Mouse (Mus musculus) CD8-positive naive resting alpha-beta T cell, adult 2 months (primary cell): ENCODE measurements at regions not wholly inside any gene's neighbourhood (a gene's known extent, or its start where the extent isn't known, plus 50 kb on each side); places are given as distances from the start of the nearest gene placed in this dataset.
A peak's percentile ranks its signal among the peaks of the same experiment; 100 is the strongest.

Experiments used
- DNase-seq, 2 experiments: peaks; one replicate each; pipeline ENCODE4 v3.0.0; 2022; ENCODE audit warnings: low read depth in 2 of 2, low spot score in 2 of 2

- DNase-seq, result no peak
These were observed 326.8 kb upstream of the Rnf219 start for GRCm38 (mm10) chr14:104849274-104849673.

- DNase-seq, result no peak
These were observed 305.0 kb upstream of the Rnf219 start for GRCm38 (mm10) chr14:104827404-104827803.

DNA sequence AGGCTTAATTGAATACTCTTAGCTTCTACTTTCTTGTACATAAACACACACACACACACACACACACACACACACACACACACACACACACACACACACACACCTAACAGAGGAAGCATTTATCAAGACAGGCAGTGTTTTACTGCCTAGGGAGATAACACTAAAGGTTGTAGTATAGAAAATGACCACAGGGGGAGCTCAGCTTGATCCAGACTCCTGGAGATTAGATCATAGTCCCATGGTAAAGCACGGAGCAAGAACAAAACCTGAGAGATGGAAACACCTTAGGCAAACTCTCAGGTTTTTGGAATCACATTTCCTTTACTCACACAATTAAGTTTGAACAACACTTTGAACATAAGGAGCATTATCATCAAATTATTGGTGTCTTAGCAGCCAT, 302.5 kb upstream of the Rnf219 start:
- no peak for DNase-seq

- no peak for DNase-seq
These were observed 301.8 kb upstream of the Rnf219 start for GRCm38 (mm10) chr14:104824224-104824623.

DNA sequence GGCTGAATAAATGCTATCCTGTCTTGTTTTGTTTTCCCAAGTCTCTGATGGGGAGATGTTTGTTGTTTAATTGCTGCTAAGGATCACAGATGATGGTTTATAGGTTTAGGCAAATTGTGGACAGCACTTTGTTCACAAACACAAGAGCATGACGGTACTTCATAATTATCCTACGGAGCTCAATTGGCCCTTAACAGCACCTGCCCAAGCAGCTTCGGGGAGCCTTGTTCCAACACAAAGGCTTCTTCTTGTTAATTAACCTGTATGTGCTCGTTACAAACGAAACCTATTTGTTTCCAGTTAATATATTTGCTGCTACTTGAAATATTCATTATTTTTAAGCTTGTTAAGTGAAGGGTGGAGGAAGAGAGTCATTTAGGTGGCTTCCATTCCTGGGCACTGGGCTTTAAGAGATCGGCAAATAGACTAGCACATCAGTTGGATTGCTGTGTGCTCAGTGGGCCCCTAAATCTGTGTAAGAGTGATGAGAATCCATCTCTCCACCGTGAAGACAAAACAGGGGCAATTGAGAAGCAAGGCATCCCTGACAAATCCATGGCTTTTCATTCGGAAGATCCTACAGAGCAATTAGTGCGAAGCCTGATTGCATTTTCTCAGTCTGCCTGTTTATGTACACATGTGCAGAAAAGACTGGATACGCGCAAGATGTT, 299.6 kb upstream of the Rnf219 start:
- DNase-seq, result no peak

GRCm38 (mm10) chr14:104819106-104819505, 296.7 kb upstream of the Rnf219 start:
- no peak for DNase-seq

DNA sequence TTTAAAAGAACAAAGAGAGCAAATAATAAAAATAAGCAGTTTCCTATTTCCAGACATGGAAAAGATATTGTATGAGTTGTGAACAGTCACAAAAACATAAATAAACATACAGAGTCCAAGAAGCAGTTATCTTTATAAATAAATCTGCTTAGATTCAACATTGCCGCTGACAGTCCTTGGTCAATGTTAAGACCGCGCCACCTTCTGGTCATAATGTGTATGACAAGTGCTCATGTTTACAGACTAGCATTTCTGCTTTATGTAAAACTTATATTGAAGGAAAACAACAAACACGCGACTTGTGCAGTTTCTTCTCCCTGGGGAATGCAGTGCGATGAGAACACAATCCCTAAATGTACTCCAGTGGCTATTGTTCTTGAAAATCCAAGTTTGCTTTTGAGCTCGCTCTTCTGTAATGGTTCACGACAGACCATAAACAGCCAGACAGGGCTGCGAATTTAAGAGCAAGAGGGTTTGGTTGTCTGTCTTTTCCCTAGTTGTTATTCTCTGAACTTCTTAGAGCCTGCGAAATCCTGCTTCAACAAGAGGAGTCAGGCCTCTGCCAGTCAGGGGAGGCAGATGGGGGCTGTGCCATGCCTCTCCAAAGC, 291.6 kb upstream of the Rnf219 start:
- DNase-seq, result peak in 1 of 2 experiments; percentile 21

DNA sequence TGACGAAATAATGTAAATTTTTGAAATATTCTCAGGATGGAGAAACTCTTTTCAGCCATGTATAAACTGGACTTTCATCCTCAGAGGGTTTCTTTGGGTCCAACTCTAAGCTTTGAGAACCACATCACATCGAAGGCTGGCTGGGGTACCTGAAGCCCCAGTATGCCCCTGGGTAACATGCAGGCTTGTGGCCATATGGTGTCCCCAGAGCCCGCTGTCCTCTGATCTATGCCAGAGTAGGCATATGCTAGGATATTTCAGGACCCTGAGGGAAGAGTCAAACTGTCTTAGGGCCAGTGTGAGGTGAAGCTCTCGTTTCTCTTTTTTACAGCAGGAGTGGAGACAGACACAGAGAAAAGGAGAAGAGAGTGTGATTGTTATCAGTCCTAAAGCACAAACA, 289.6 kb upstream of the Rnf219 start:
- DNase-seq, result no peak

GRCm38 (mm10) chr14:104805332-104805731, 282.9 kb upstream of the Rnf219 start:
- DNase-seq, result no peak

DNA sequence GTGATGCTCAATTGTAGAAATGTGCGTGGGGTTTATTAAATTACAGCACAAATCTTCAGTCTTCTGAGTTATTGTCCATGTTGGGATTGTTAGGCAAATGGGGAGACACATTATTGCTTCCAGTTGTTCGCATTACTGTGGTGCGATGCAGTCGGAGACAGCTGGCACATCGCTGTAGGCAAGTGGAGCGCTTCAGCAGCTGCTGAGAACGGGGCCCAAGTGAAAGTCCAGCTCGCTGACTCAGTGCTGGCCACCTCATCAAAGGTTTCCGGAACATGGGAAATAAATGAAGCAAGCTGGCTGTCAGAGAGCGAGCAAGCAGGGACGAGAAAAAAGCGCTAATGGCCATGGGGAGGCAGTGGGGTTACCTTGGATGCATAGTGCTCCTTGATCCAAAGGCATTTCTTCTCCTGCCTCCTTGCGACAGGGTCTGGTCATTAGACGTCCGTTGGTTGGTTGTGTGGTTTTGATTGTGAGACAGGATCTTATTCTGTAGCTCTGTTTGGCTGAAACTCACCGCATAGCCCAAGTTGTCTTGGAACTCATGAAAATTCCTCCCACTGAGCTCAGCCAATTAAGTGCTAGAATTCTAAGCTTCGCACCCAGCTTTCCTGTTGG, 274.0 kb upstream of the Rnf219 start:
- DNase-seq, result no peak

- no peak for DNase-seq
These were observed 266.9 kb upstream of the Rnf219 start for GRCm38 (mm10) chr14:104789346-104789745.

DNA sequence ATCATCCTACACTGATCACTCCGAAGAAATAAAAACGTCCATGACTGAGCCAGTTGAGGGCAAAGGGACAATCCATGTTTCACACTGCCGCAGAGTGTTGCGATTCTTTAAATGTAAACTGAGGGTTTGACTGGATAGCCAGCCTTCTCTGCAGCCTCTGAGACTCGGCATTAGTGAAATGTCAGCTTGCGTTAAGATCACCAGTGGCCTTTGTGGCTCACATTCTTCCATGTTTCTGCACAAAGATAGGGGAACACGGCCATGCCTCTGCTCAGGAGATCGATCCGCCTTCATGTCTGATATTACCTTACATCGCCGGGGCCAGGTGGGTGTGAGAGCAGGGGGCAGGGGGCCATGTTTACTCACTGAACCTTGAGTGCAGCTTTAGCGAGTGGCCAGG, 262.6 kb upstream of the Rnf219 start:
- no peak for DNase-seq

- no peak for DNase-seq
These were observed 247.5 kb upstream of the Rnf219 start for GRCm38 (mm10) chr14:104769938-104770337.

- no peak for DNase-seq
These were observed 211.8 kb upstream of the Rnf219 start for GRCm38 (mm10) chr14:104734213-104734612.

DNA sequence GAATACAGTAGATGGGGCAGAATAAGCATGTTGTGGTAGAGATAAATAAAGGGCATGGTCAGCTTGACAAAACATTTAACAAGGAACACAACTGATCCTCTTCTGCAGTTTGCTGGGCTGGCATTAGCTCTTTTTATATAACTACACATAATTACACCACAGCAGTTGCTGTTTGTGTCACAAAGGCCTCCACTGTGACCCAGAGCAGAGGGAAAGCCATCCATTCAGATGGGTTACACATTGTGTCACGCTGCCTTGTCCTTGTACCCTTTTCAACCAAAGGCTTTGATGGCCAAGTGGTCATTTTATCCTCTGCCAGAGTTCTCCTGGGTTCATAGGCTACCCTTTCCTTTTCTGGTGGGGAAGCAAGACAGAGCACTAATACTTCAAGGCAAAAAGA, 209.6 kb upstream of the Rnf219 start:
- DNase-seq, result no peak

DNA sequence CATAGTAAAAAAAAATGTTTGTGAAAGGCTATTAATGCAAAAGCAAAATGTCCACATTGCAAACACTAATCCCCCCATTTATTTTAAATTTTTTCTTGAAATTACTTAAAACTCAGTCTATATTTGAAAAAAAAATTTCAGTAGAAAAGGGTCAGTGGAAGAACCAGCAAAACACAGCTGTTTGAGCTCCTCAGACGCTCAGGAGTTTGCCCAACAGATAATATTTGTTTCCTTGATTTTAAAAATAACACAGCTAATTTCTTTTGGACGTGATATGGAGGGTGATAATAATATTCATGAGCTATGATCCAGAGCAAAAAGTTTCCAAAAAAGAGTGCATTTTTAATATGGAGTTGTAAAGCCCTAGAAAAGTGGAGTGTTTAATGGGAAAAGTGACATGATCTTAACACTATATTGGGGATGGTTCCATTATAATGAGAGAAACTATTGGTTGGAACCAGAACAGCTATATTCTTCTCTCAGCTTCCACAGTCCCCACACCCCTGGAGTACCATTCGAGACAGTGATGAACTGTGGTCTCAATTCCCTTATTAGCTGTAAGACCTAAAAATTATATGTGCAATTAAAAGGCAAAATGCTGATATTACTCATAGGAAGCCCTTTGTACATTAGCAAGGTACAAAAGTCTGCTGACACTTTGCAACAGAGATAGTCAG, 209.0 kb upstream of the Rnf219 start:
- no peak for DNase-seq

DNA sequence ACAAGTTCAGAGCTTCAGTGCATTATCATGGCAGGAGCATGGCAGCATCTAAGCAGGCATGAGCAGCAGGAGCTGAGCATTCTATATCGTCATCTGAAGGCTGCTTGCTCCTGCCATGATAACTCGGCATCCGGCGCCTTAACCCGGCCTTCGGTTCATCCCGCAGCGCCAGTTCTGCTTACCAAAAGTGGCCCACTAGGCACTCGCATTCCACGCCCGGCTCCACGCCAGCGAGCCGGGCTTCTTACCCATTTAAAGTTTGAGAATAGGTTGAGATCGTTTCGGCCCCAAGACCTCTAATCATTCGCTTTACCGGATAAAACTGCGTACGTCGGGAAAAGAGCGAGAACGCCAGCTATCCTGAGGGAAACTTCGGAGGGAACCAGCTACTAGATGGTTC, 193.2 kb upstream of the Rnf219 start:
- DNase-seq, result peak; percentile 88 to 99

- DNase-seq, result no peak
These were observed 179.9 kb upstream of the Rnf219 start for GRCm38 (mm10) chr14:104702283-104702893.

- no peak for DNase-seq
These were observed 176.5 kb upstream of the Rnf219 start for GRCm38 (mm10) chr14:104698962-104699361.

DNA sequence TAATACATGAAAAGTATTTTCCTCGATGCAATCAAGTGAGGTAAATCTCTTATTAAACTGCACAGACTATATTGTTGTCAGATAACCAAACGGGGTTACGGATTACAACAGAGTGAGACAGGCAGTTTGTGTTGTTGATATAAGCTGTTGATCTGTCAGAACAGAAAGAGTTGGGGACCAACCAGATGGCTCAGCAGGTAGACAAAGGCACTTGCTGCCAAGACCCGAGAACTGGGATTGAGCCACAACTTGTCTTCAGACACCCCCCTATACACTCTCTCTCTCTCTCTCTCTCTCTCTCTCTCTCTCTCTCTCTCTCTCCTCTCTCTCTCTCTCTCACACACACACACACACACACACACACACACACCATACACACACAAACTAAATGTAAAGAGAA, 172.7 kb upstream of the Rnf219 start:
- no peak for DNase-seq

GRCm38 (mm10) chr14:104694174-104694803, 171.8 kb upstream of the Rnf219 start:
- DNase-seq, result no peak
